Mouse (Mus musculus): ENCODE results near the gene Lrrc8e. TPM values are rescaled to one million over a fixed set of nuclear protein-coding genes. Genes with fewer than 3 reads are reported as not detected.

Lrrc8e gene
- polyA plus RNA-seq, 1 experiment from 2014 or later, result 0.28 TPM

Other genes starting within 250 kb of the Lrrc8e start
- not detected in 2 replicates for gene Cd209f, start 121.0 kb upstream of the Lrrc8e start, polyA plus RNA-seq (2016; fragmentation: Nextera tagmentation; extraction: Ambion mirVana)
- gene Cd209g, start 92.7 kb upstream of the Lrrc8e start, polyA plus RNA-seq (2016; fragmentation: Nextera tagmentation; extraction: Ambion mirVana), result not detected in 2 replicates
- gene Evi5l, start 60.3 kb upstream of the Lrrc8e start, polyA plus RNA-seq (2016; fragmentation: Nextera tagmentation; extraction: Ambion mirVana), result 15.2 and 18.4 TPM in 2 replicates
- 0.18 and 0.24 TPM in 2 replicates for gene Prr36, start 9.4 kb upstream of the Lrrc8e start, polyA plus RNA-seq (2016; fragmentation: Nextera tagmentation; extraction: Ambion mirVana)
- 28.7 and 32.2 TPM in 2 replicates for gene Map2k7, start 11.9 kb downstream of the Lrrc8e start, polyA plus RNA-seq (2016; fragmentation: Nextera tagmentation; extraction: Ambion mirVana)
- 0.58 TPM in 1 of 2 replicates, not detected in the other for gene Gm49320, start 12.0 kb downstream of the Lrrc8e start, polyA plus RNA-seq (2016; fragmentation: Nextera tagmentation; extraction: Ambion mirVana)
- gene Tgfbr3l, start 21.4 kb downstream of the Lrrc8e start, polyA plus RNA-seq (2016; fragmentation: Nextera tagmentation; extraction: Ambion mirVana), result 3.1 and 4.6 TPM in 2 replicates
- 41.0 and 41.5 TPM in 2 replicates for gene Snapc2, start 26.3 kb downstream of the Lrrc8e start, polyA plus RNA-seq (2016; fragmentation: Nextera tagmentation; extraction: Ambion mirVana)
- 36.1 and 36.2 TPM in 2 replicates for gene Ctxn1, start 32.4 kb downstream of the Lrrc8e start, polyA plus RNA-seq (2016; fragmentation: Nextera tagmentation; extraction: Ambion mirVana)
- gene Timm44, start 49.1 kb downstream of the Lrrc8e start, polyA plus RNA-seq (2016; fragmentation: Nextera tagmentation; extraction: Ambion mirVana), result 59.0 and 66.8 TPM in 2 replicates
- gene Ccl25, start 98.4 kb downstream of the Lrrc8e start, polyA plus RNA-seq (2016; fragmentation: Nextera tagmentation; extraction: Ambion mirVana), result 12.2 and 14.0 TPM in 2 replicates
- 211 and 217 TPM in 2 replicates for gene Elavl1, start 98.6 kb downstream of the Lrrc8e start, polyA plus RNA-seq (2016; fragmentation: Nextera tagmentation; extraction: Ambion mirVana)